Mouse (Mus musculus): ENCODE results near the gene Slc41a2. TPM values are rescaled to one million over a fixed set of nuclear protein-coding genes. Genes with fewer than 3 reads are reported as not detected.

Gene Slc41a2
- polyA plus RNA-seq, 1 experiment from 2014 or later, result 2.6 TPM

DNA sequence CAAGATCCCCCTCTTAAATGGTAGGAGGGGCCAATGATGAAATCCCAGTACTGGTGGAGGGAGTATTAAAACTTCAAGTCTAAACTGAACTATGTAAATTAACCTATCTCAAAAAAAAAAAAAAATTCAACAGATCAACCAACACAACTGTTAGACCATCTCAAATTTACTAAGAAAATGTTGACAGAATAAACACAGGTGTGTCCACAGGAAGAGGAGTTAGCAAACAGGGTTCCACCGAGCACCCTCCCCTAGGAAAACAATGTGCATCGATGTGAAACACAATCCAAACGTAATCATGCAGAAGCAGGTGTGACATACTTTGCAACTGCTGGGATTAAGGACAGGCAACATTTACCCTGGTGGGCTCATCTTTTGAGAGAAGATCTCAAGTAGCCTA is 12.8 kb downstream of the Slc41a2 start:
- Histone ChIP-seq H3K9me3 (no peaks in the 10 kb centered on the region), H3K36me3 (no peaks in the 10 kb centered on the region), H3K4me2 (replicated peaks) (no peak overlapping the region), H3K9ac (no peak overlapping the region), H3K4me3 (no peak overlapping the region), H3K27me3 (replicated peaks) (no peaks in the 10 kb centered on the region), H3K27ac (no peak overlapping the region), H3K4me1 (no peaks in the 10 kb centered on the region)
- ATAC-seq (ENCODE audit: low FRiP score, low read depth), result no peak
- WGBS, result 83% methylated on average over 3 of the region's 3 CpGs

DNA sequence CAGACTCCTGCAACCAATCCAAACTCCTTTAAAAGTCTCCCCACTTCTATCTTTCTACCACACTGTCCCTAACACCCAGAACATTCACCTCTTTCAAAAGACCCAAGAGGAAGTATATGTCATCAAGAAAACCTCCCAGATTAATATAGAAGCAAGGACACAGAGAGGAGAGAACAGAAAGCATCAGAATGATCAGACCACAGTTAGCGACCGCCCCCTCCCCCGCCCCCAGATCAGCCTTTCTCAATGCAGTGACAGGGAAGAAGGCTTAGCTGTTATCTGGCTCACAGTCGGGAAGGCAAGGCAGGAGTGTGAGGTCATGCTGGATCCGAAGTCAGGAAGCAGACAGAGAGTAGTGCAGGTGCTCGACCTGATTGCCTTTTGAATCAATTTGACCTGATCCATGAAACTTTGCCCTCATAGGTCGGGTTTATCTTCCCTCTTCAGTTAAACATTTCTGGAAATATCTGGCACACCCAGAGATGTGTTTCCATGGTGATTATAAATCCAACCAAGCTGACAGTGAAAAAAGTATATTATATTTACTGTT is 15.1 kb downstream of the Slc41a2 start:
- Histone ChIP-seq H3K36me3 (no peaks in the 10 kb centered on the region), H3K4me1 (no peaks in the 10 kb centered on the region), H3K27ac (no peak overlapping the region), H3K4me3 (no peak overlapping the region), H3K4me2 (replicated peaks) (no peak overlapping the region), H3K9me3 (no peaks in the 10 kb centered on the region), H3K27me3 (replicated peaks) (no peaks in the 10 kb centered on the region), H3K9ac (no peak overlapping the region)
- 58% methylated on average over 7 of the region's 7 CpGs for WGBS
- ATAC-seq (ENCODE audit: low FRiP score, low read depth), result no peak

DNA sequence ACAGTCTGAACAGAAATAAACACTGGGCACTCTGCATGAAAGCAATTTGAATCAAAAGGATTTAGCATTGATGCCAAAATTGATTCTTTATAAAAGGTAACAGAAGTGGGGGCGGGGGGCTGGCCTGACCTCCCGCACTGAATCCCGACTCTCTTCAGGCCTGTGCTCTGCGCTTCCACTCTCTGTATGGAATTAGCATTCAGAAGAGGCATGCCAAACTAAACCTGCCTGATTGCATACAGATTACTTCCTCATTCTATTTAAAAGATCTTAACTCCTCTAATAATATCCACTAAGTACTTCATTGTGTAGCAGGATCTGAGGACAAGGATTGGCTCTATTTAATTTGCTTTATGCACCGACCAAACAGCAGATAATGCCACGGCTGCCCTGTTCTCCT is 16.2 kb downstream of the Slc41a2 start:
- Histone ChIP-seq H3K9ac (no peak overlapping the region), H3K4me2 (replicated peaks) (no peak overlapping the region), H3K36me3 (no peaks in the 10 kb centered on the region), H3K27ac (no peak overlapping the region), H3K9me3 (no peaks in the 10 kb centered on the region), H3K4me1 (no peaks in the 10 kb centered on the region), H3K27me3 (replicated peaks) (no peaks in the 10 kb centered on the region), H3K4me3 (no peak overlapping the region)
- ATAC-seq (ENCODE audit: low FRiP score, low read depth), result no peak
- 80% methylated on average over 6 of the region's 6 CpGs for WGBS

DNA sequence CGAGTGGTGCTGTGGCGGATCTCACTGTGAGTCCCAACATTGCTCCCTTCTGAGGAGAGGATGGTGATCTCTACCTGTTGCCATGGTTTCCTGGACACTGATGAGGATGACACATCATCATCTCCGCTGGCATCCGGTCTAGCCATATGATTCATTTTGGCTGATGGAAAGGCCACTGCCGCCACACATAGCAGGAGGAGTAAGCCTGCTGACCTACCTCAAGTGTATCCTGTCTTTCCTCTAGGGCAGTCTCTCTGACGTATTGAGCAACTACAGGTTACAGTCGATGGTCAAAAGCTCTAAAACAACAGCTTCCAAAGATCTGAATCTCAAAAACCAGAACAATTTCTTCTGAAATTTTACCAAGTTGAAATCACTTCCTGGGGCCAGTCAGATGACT is 16.8 kb downstream of the Slc41a2 start:
- Histone ChIP-seq H3K9me3 (no peaks in the 10 kb centered on the region), H3K4me1 (no peaks in the 10 kb centered on the region), H3K4me2 (replicated peaks) (no peak overlapping the region), H3K27ac (no peak overlapping the region), H3K9ac (no peak overlapping the region), H3K4me3 (no peak overlapping the region), H3K36me3 (no peaks in the 10 kb centered on the region), H3K27me3 (replicated peaks) (no peaks in the 10 kb centered on the region)
- no peak for ATAC-seq (ENCODE audit: low FRiP score, low read depth)
- WGBS, result 92% methylated on average over 7 of the region's 7 CpGs

DNA sequence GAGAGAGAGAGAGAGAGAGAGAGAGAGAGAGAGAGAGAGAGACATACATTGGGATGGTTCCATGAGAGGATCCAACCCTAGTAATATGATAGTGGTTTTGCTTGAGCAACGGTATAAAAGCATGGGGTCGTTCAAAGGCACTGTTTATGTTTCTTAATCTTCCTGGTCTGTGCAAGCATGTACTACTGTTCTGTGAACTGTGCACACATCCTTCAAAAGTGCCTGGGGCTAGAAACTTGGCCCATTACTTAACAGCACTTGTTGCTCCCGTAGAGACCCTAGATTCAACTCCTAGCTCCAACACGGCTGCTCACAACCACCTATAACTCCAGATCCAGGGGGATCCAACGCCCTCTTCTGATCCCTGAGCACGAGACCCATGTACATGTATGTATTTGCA is 17.3 kb downstream of the Slc41a2 start:
- no peaks in the 10 kb centered on the region for H3K4me1 ChIP-seq
- no peak overlapping the region for H3K9ac ChIP-seq
- no peaks in the 10 kb centered on the region for H3K9me3 ChIP-seq
- H3K27me3 ChIP-seq (replicated peaks), result no peaks in the 10 kb centered on the region
- no peak overlapping the region for H3K4me3 ChIP-seq
- H3K4me2 ChIP-seq (replicated peaks), result no peak overlapping the region
- no peak overlapping the region for H3K27ac ChIP-seq
- ATAC-seq (ENCODE audit: low FRiP score, low read depth), result no peak
- H3K36me3 ChIP-seq, result no peaks in the 10 kb centered on the region
- WGBS, result 86% methylated on average over 6 of the region's 6 CpGs

DNA sequence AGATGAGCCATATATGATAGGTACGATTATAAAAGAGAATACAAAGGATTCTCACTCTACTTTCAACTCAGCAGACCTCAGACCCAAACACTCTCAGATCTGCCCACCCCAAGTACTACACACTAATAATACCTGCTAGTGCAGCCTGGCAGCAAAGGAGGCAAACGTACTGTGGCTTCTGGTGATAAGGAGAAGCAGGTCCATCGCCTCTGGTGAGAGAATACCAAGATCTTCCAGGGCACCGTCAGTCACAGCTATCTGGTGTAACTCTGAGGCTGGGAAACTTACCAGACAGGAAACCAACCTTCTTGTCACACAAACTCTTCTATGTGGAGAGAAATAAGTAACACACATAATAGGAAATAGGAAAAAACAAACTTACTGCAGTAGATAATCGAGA is 24.6 kb downstream of the Slc41a2 start:
- H3K4me3 ChIP-seq, result no peak overlapping the region
- no peaks in the 10 kb centered on the region for H3K4me1 ChIP-seq
- peaks cover 6% of the 10 kb centered on the region; the same call in 1 of the 2 replicates for H3K9me3 ChIP-seq
- no peaks in the 10 kb centered on the region for H3K27me3 ChIP-seq (replicated peaks)
- H3K4me2 ChIP-seq (replicated peaks), result no peak overlapping the region
- ATAC-seq (ENCODE audit: low FRiP score, low read depth), result no peak
- no peak overlapping the region for H3K27ac ChIP-seq
- H3K9ac ChIP-seq, result no peak overlapping the region
- H3K36me3 ChIP-seq, result no peaks in the 10 kb centered on the region
- WGBS, result 91% methylated on average over 5 of the region's 5 CpGs

DNA sequence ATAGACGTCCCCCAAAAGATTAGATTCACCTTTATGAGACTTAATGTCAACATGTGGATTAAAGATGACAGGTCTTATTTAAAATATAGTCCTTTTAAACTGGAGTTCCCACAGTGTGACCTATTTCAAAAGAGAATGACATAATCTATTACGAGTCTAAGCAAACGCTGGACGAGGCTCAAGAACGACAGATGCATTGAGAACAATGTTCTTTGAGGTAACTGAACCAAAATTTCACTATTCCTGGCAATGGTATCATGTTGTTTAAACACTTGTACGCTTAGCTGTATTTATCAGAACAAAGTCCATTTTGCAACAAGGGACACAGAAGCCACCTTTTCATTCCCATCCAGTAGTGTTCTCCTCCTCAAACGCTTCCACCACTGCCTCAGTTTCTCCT is 27.3 kb downstream of the Slc41a2 start:
- Histone ChIP-seq H3K36me3 (no peaks in the 10 kb centered on the region), H3K4me1 (no peaks in the 10 kb centered on the region), H3K9ac (no peak overlapping the region), H3K27ac (no peak overlapping the region), H3K4me2 (replicated peaks) (no peak overlapping the region), H3K4me3 (no peak overlapping the region), H3K27me3 (replicated peaks) (no peaks in the 10 kb centered on the region), H3K9me3 (peaks cover 6% of the 10 kb centered on the region; the same call in 1 of the 2 replicates)
- ATAC-seq (ENCODE audit: low FRiP score, low read depth), result no peak
- WGBS, result 92% methylated on average over 7 of the region's 7 CpGs

DNA sequence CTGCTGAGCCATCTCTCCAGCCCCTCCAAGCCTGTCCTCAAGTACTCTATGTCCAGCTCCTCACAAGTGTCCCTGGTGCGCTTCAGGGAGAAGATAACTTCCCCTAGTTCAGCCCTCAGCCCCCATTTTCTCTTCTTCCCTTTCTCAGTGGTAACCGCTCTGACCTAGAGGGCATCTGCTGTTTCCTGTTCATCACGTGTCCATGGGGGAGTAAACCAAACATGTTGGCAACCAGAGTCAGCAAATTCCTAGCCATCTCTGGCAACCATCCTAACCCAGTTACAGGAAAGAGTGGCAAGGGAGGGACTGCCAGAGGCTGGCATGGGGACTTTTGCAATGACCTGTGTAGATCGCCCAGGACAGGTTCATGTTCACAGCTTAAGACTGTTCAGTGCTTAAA is 36.0 kb downstream of the Slc41a2 start:
- ATAC-seq (ENCODE audit: low FRiP score, low read depth), result no peak
- Histone ChIP-seq H3K9me3 (no peaks in the 10 kb centered on the region), H3K27ac (no peak overlapping the region), H3K4me2 (replicated peaks) (no peak overlapping the region), H3K4me3 (no peak overlapping the region), H3K36me3 (no peaks in the 10 kb centered on the region), H3K9ac (no peak overlapping the region), H3K27me3 (replicated peaks) (no peaks in the 10 kb centered on the region), H3K4me1 (no peaks in the 10 kb centered on the region)
- WGBS, result 81% methylated on average over 4 of the region's 4 CpGs

DNA sequence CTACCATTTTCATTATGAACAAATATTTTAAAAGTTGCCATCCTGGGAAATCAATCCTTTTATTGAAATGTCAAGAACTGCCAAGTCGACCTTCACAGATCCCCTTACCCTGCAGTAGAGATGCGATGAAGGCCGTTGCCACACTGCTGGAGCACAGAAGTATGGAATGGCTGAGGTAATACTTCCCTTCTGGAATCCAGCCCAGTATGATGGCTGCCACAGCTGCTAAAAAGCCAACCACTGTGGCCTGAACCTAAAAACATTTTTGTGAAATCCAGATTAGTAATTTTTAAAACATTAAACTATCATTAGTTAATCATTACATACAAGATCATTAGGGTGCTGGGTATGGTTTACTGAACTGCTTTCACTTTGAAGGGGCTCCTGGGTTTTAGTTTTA is 36.6 kb downstream of the Slc41a2 start:
- 86% methylated on average over 3 of the region's 3 CpGs for WGBS
- H3K9me3 ChIP-seq, result no peaks in the 10 kb centered on the region
- ATAC-seq (ENCODE audit: low FRiP score, low read depth), result no peak
- no peaks in the 10 kb centered on the region for H3K36me3 ChIP-seq
- no peak overlapping the region for H3K4me2 ChIP-seq (replicated peaks)
- H3K27ac ChIP-seq, result no peak overlapping the region
- H3K4me1 ChIP-seq, result no peaks in the 10 kb centered on the region
- no peaks in the 10 kb centered on the region for H3K27me3 ChIP-seq (replicated peaks)
- H3K4me3 ChIP-seq, result no peak overlapping the region
- H3K9ac ChIP-seq, result no peak overlapping the region

DNA sequence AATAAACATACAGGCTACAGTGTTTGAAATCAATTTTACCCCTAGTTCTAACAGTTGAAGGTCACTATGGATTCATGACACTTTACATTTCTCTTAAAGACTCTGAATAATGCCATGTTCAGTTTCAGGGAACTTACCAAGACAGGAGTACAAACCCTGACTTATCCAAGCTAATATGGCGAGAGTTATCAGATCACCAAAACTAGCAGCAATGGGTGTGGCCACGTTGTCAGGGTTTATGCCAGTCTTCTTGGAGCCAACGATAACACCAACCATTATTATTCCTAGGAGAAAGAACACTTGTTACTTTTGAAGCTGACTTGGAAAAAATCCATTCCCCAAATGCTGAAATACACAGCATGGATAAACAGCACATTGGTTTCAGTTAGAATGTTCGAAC is 40.7 kb downstream of the Slc41a2 start:
- no peaks in the 10 kb centered on the region for H3K4me1 ChIP-seq
- no peak for ATAC-seq (ENCODE audit: low FRiP score, low read depth)
- H3K27me3 ChIP-seq (replicated peaks), result no peaks in the 10 kb centered on the region
- H3K4me3 ChIP-seq, result no peak overlapping the region
- H3K27ac ChIP-seq, result no peak overlapping the region
- H3K9me3 ChIP-seq, result no peaks in the 10 kb centered on the region
- no peak overlapping the region for H3K9ac ChIP-seq
- WGBS, result 92% methylated on average over 4 of the region's 4 CpGs
- no peaks in the 10 kb centered on the region for H3K36me3 ChIP-seq
- no peak overlapping the region for H3K4me2 ChIP-seq (replicated peaks)

DNA sequence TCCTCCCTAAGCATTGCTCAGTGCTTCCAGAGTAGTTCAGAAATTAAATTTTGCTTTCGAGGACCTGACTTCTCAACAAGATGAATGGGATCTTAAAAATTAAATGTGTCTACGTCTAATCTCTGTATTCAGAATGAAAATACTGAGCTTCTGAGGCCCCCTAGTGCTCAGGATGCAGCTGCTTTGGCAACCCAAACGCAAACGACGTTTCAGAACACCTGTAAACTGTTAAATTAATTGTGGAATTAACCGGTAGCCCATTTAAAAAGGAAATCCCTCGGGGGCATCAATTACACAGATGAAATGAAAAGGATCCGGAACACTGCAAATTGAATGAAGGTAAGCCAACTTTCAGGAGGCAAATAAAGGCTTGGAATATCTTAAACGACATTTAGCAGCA is 42.9 kb downstream of the Slc41a2 start:
- Histone ChIP-seq H3K4me1 (no peaks in the 10 kb centered on the region), H3K9ac (no peak overlapping the region), H3K27ac (no peak overlapping the region), H3K4me3 (no peak overlapping the region), H3K36me3 (no peaks in the 10 kb centered on the region), H3K9me3 (no peaks in the 10 kb centered on the region), H3K4me2 (replicated peaks) (no peak overlapping the region), H3K27me3 (replicated peaks) (no peaks in the 10 kb centered on the region)
- ATAC-seq (ENCODE audit: low FRiP score, low read depth), result no peak
- WGBS, result 49% methylated on average over 9 of the region's 9 CpGs

DNA sequence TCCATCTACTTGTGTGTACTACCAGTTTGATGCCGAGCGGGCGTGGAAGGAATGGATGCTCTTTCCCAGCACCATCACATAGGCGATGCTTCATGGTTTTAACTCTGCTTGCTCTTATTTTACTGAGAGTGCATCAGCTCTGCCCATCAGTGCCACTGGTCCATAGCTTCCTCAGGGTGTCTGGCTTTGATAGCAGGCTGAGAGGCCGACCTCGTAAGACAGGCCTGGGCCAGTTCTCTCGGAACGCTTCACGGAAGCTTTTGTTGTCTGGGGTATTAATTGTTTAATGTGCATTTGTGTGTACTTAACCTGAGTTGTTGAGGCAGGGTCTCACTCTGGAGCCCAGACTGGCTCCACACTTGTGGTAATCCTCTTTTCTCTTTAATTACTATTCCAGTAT is 44.3 kb downstream of the Slc41a2 start:
- Histone ChIP-seq H3K4me3 (no peak overlapping the region), H3K4me2 (replicated peaks) (no peak overlapping the region), H3K4me1 (no peaks in the 10 kb centered on the region), H3K9ac (no peak overlapping the region), H3K27me3 (replicated peaks) (no peaks in the 10 kb centered on the region), H3K9me3 (no peaks in the 10 kb centered on the region), H3K27ac (no peak overlapping the region), H3K36me3 (no peaks in the 10 kb centered on the region)
- no peak for ATAC-seq (ENCODE audit: low FRiP score, low read depth)
- 89% methylated on average over 9 of the region's 9 CpGs for WGBS

DNA sequence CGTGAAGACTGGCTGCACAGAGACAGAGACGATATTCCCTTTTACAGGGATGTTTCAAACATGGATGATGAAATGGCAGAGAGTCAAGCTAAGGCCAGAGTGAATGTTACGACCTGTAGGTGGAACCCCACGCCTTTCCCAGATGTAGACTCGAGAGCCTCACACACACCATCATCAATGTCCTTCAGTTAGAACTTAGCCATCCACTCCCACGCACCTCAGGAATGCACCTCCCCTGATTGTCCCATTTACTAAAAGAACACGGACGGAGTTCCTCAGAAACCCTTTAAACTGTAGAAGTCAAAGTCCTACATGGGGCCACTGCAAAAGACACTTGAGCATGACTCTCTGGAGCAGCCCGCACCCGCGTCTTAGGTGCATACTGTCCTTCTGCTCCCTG is 46.0 kb downstream of the Slc41a2 start:
- Histone ChIP-seq H3K27me3 (replicated peaks) (no peaks in the 10 kb centered on the region), H3K27ac (no peak overlapping the region), H3K4me2 (replicated peaks) (no peak overlapping the region), H3K36me3 (no peaks in the 10 kb centered on the region), H3K9ac (no peak overlapping the region), H3K4me3 (no peak overlapping the region), H3K4me1 (no peaks in the 10 kb centered on the region), H3K9me3 (no peaks in the 10 kb centered on the region)
- 91% methylated on average over 11 of the region's 11 CpGs for WGBS
- ATAC-seq (ENCODE audit: low FRiP score, low read depth), result no peak

All from neural tube, embryonic 12.5 days (tissue).